Mouse (Mus musculus) MEL (cell line): ENCODE data around the gene Slc39a1. TPM values are rescaled to one million over a fixed set of nuclear protein-coding genes. Genes with fewer than 3 reads are reported as not detected.

ENCODE experiments used
- DNase-seq: peaks from one replicate; pipeline ENCODE4 v3.0.0; 2011; ENCODE audit warnings: low read depth, low spot score
- H3K27ac ChIP-seq: 2 replicates; pipeline ENCODE4 v1.5.1; 2012; ENCODE audit warnings: low read depth, mild to moderate bottlenecking, control low read depth, low read length, moderate library complexity; ENCODE audit not compliant: control insufficient read depth
- H3K27me3 ChIP-seq, 2 experiments: fragments of 150-350 bp in 1 of 2; sonication (generic) in 1 of 2; 2 replicates each; pipeline ENCODE4 v1.6.1; 2012; ENCODE audit warnings: low read length in 2 of 2, mild to moderate bottlenecking in 2 of 2, improper control_type of control experiment in 1 of 2, moderate library complexity in 1 of 2; ENCODE audit not compliant: insufficient read depth in 2 of 2, control insufficient read depth in 1 of 2
- H3K36me3 ChIP-seq, 2 experiments: 2 replicates each; pipeline ENCODE4 v1.6.1; 2012 to 2014; ENCODE audit warnings: low read length in 2 of 2, improper control_type of control experiment in 1 of 2, inconsistent platforms in 1 of 2, mild to moderate bottlenecking in 1 of 2; ENCODE audit not compliant: insufficient read depth in 2 of 2, control insufficient read depth in 1 of 2
- H3K4me1 ChIP-seq, 2 experiments: fragments of 150-350 bp in 1 of 2; sonication (generic) in 1 of 2; 2 replicates each; pipeline ENCODE4 v1.6.1; 2012; ENCODE audit warnings: low read length in 2 of 2, improper control_type of control experiment in 1 of 2, mild to moderate bottlenecking in 1 of 2; ENCODE audit not compliant: insufficient read depth in 2 of 2, control insufficient read depth in 1 of 2
- H3K4me3 ChIP-seq, 2 experiments: fragments of 150-350 bp in 1 of 2; sonication (generic) in 1 of 2; 2 replicates each; pipeline ENCODE4 v1.5.1; 2012; ENCODE audit warnings: low read depth in 2 of 2, low read length in 2 of 2, mild to moderate bottlenecking in 2 of 2, moderate library complexity in 2 of 2, control low read depth in 1 of 2, improper control_type of control experiment in 1 of 2; ENCODE audit not compliant: control insufficient read depth in 1 of 2, insufficient read depth in 1 of 2
- H3K79me2 ChIP-seq: 2 replicates; pipeline ENCODE4 v1.6.1; 2012; ENCODE audit warnings: mild to moderate bottlenecking, low read length, moderate library complexity; ENCODE audit not compliant: control insufficient read depth, poor library complexity, insufficient read depth
- H3K9ac ChIP-seq: 2 replicates; pipeline ENCODE4 v1.6.1; 2012; ENCODE audit warnings: low read depth, mild to moderate bottlenecking, control low read depth, low read length, moderate library complexity; ENCODE audit not compliant: control insufficient read depth, poor library complexity, severe bottlenecking
- H3K9me3 ChIP-seq: fragments of 150-350 bp; sonication (generic); replicated peaks from 2 replicates; pipeline ENCODE4 v1.6.1; 2012; ENCODE audit warnings: mild to moderate bottlenecking, low read length, improper control_type of control experiment, moderate library complexity; ENCODE audit not compliant: insufficient read depth
- BHLHE40 ChIP-seq: IDR thresholded peaks from 2 replicates; pipeline ENCODE4 v1.6.1; 2012; ENCODE audit warnings: low read depth, mild to moderate bottlenecking, inconsistent platforms, low read length, improper control_type of control experiment, borderline replicate concordance
- CHD1 ChIP-seq: IDR thresholded peaks from 2 replicates; pipeline ENCODE4 v1.6.1; 2012; ENCODE audit warnings: low read depth, mild to moderate bottlenecking, inconsistent platforms, low read length, improper control_type of control experiment
- EP300 ChIP-seq, 2 experiments: IDR thresholded peaks; 2 replicates each; pipeline ENCODE4 v1.6.1; 2011; ENCODE audit warnings: improper control_type of control experiment in 2 of 2, low read length in 2 of 2, low read depth in 1 of 2, mild to moderate bottlenecking in 1 of 2
- ETS1 ChIP-seq: IDR thresholded peaks from 2 replicates; pipeline ENCODE4 v1.6.1; 2012; ENCODE audit warnings: low read depth, mild to moderate bottlenecking, inconsistent platforms, low read length, improper control_type of control experiment, moderate library complexity
- GATA1 ChIP-seq: IDR thresholded peaks from 2 replicates; pipeline ENCODE4 v1.6.1; 2011; ENCODE audit warnings: low read depth, low read length, improper control_type of control experiment
- HCFC1 ChIP-seq: IDR thresholded peaks from 2 replicates; pipeline ENCODE4 v1.6.1; 2012; ENCODE audit warnings: low read depth, mild to moderate bottlenecking, inconsistent platforms, low read length, improper control_type of control experiment, moderate library complexity
- JUND ChIP-seq: IDR thresholded peaks from 2 replicates; pipeline ENCODE4 v1.6.1; 2011; ENCODE audit warnings: low read depth, mild to moderate bottlenecking, improper control_type of control experiment, low read length
- KAT2A ChIP-seq: conservative IDR thresholded peaks from 2 replicates; pipeline ENCODE4 v1.6.1; 2012; ENCODE audit warnings: low read depth, low read length, improper control_type of control experiment, inconsistent platforms
- MAFK ChIP-seq: IDR thresholded peaks from 2 replicates; pipeline ENCODE4 v1.6.1; 2011; ENCODE audit warnings: low read depth, mild to moderate bottlenecking, low read length, improper control_type of control experiment, borderline replicate concordance
- MAX ChIP-seq: IDR thresholded peaks from 2 replicates; pipeline ENCODE4 v1.6.1; 2011; ENCODE audit warnings: low read length, improper control_type of control experiment
- MAZ ChIP-seq: IDR thresholded peaks from 2 replicates; pipeline ENCODE4 v1.6.1; 2012; ENCODE audit warnings: low read depth, mild to moderate bottlenecking, inconsistent platforms, low read length, improper control_type of control experiment
- NRF1 ChIP-seq: IDR thresholded peaks from 2 replicates; pipeline ENCODE4 v1.6.1; 2014; ENCODE audit warnings: low read depth, mild to moderate bottlenecking, inconsistent platforms, low read length, improper control_type of control experiment, moderate library complexity; ENCODE audit not compliant: poor library complexity, insufficient read depth, severe bottlenecking
- POLR2AphosphoS2 ChIP-seq: IDR thresholded peaks from 2 replicates; pipeline ENCODE4 v1.6.1; 2011; ENCODE audit warnings: low read length, improper control_type of control experiment
- POLR2AphosphoS5 ChIP-seq: IDR thresholded peaks from 2 replicates; pipeline ENCODE4 v1.6.1; 2012; ENCODE audit warnings: low read depth, borderline replicate concordance, mild to moderate bottlenecking, inconsistent platforms, low read length, moderate library complexity, mixed read lengths
- RCOR1 ChIP-seq: IDR thresholded peaks from 2 replicates; pipeline ENCODE4 v1.6.1; 2012; ENCODE audit warnings: low read depth, mild to moderate bottlenecking, inconsistent platforms, low read length, improper control_type of control experiment
- SMC3 ChIP-seq: IDR thresholded peaks from 2 replicates; pipeline ENCODE4 v1.6.1; 2011; ENCODE audit warnings: low read depth, low read length, improper control_type of control experiment
- TCF12 ChIP-seq: IDR thresholded peaks from 2 replicates; pipeline ENCODE4 v1.6.1; 2014; ENCODE audit warnings: low read depth, mild to moderate bottlenecking, inconsistent platforms, low read length, improper control_type of control experiment, moderate library complexity
- ZKSCAN1 ChIP-seq: IDR thresholded peaks from 2 replicates; pipeline ENCODE4 v1.6.1; 2012; ENCODE audit warnings: low read depth, mild to moderate bottlenecking, inconsistent platforms, low read length, improper control_type of control experiment, moderate library complexity
- ZMIZ1 ChIP-seq: IDR thresholded peaks from 2 replicates; pipeline ENCODE4 v1.6.1; 2012; ENCODE audit warnings: low read depth, mild to moderate bottlenecking, inconsistent platforms, low read length, improper control_type of control experiment, moderate library complexity
- polyA plus RNA-seq, 2 experiments: library from polyadenylated mRNA; stranded (reverse) in 1 of 2; unstranded in 1 of 2; fragments of >175 nt in 1 of 2; fragments of >200 nt in 1 of 2; gene quantifications; 2 replicates each; pipeline versions ENCODE4 v1.2.1 to v1.2.4; 2012; ENCODE audit warnings: low replicate concordance in 2 of 2, low read depth in 1 of 2; ENCODE audit not compliant: insufficient read length in 2 of 2, insufficient read depth in 1 of 2, missing spikeins in 1 of 2
- total RNA-seq: library from RNA; depleted of rRNA; stranded (reverse); fragments of 300-350 nt; gene quantifications from 2 replicates; pipeline ENCODE4 v1.2.3, GENCODE M21; 2012

Slc39a1 gene
- total and polyA plus RNA-seq, 3 experiments: 58.5 to 80.5 (median 61.7) TPM

DNA sequence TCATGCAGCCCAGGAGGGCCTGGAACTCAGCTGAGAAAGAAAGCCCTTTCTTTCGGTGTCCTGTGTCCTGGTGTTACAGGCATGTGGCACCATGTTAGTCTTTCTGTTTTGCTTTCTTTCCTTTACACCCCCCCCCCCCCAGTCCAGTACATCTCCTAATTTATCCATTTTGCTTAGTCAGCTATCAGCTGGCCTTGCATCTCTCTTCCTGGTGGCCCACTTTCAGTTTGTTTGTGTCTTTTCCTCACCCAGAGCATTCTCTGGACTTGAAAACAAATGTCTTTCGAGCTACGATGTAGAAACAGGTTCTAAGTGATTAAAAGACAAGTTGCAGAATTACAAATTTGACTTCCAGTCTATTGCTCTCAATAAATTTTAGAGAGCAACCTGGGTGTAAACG lies 25.5 kb upstream of the Slc39a1 start:
- no peak for DNase-seq
- Histone ChIP-seq H3K79me2 (no peaks in the 10 kb centered on the region), H3K27ac (peak overlapping the region; percentile 32; the same call in 1 of the 2 replicates), H3K36me3 (peaks cover 0 to 18% of the 10 kb centered on the region in 2 experiments; a peak in 2 of 4 replicates), H3K4me1 (peaks cover 21 to 22% of the 10 kb centered on the region in 2 experiments), H3K9me3 (no peaks in the 10 kb centered on the region), H3K4me3 (peak overlapping the region in 1 of 2 experiments; percentile 23; a peak in 2 of 4 replicates)
- TF ChIP-seq MAFK (peak; percentile 89), CHD1 (no peak)
- TF ChIP-seq, all 39 proteins: peak for 1
- H3K9ac ChIP-seq: peak overlapping the region; percentile 42
- H3K27me3 ChIP-seq: no peaks in the 10 kb centered on the region

DNA sequence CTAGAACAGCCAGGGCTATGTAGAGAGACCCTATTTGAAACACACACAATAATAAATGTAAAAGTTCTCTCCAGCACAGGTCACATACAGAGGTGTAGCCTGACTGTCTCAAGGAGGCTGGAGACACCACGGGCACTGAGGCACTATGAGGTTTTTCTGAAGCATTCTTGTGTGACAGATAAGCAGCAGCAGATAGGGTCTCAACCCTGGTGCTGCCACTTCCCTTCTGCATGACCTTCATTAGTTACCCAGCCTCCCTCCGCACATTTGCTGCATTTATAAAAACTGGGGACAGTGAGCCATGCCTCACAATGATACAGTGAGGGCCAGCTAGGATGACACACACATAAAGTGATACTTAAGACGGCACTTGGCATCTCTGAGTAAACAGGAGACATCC lies 25.0 kb upstream of the Slc39a1 start:
- H3K4me3 ChIP-seq: peak overlapping the region in 1 of 2 experiments; percentile 23; a peak in 2 of 4 replicates
- H3K9ac ChIP-seq: peak overlapping the region; percentile 42
- H3K27ac ChIP-seq: peak overlapping the region; percentile 32; the same call in 1 of the 2 replicates
- H3K79me2 ChIP-seq: no peaks in the 10 kb centered on the region
- peaks cover 21 to 22% of the 10 kb centered on the region in 2 experiments for H3K4me1 ChIP-seq
- TF ChIP-seq HCFC1 (no peak), KAT2A (no peak), RCOR1 (peak; percentile 34; the same call in 1 of the 2 replicates), ETS1 (0 out of 2 replicates have a peak, but pooled peaks have one; percentile 17), JUND (no peak), ZMIZ1 (no peak), ZKSCAN1 (no peak), EP300 (IDR thresholded peaks at IDR 0.05; ENCODE audit: low read depth in 1 of 2, low read length in 2 of 2) (peak in 1 of 2 experiments; percentile 43; a peak in 2 of 4 replicates), POLR2AphosphoS5 (no peak), SMC3 (0 out of 2 replicates have a peak, but pooled peaks have one; percentile 12), BHLHE40 (no peak), GATA1 (peak; percentile 84), TCF12 (0 out of 2 replicates have a peak, but pooled peaks have one; percentile 32), MAZ (no peak), NRF1 (no peak), POLR2AphosphoS2 (no peak), MAX (no peak)
- peaks cover 0 to 18% of the 10 kb centered on the region in 2 experiments; a peak in 2 of 4 replicates for H3K36me3 ChIP-seq
- H3K27me3 ChIP-seq: no peaks in the 10 kb centered on the region
- DNase-seq: peak; percentile 66
- no peaks in the 10 kb centered on the region for H3K9me3 ChIP-seq
